Mouse (Mus musculus) ES-Bruce4 (cell line): ENCODE measurements around the gene Cfap20. TPM values are rescaled to one million over a fixed set of nuclear protein-coding genes. Genes with fewer than 3 reads are reported as not detected.
"Not testable (repeated sequence)": the region's sequence is repeated elsewhere in the genome, so short reads cannot be mapped to it uniquely, and the experiment has no call there.

Experiments used
- H3K27ac ChIP-seq: 2 replicates; pipeline ENCODE4 v1.5.1; 2012; ENCODE audit warnings: low read length, inconsistent platforms; ENCODE audit not compliant: insufficient read depth
- H3K27me3 ChIP-seq: 2 replicates; pipeline ENCODE4 v1.6.1; 2012; ENCODE audit warnings: mild to moderate bottlenecking, low read length, inconsistent platforms; ENCODE audit not compliant: control insufficient read depth, poor library complexity, insufficient read depth, severe bottlenecking
- H3K36me3 ChIP-seq: 2 replicates; pipeline ENCODE4 v1.6.1; 2012; ENCODE audit warnings: inconsistent platforms, mild to moderate bottlenecking, low read length, moderate library complexity; ENCODE audit not compliant: control insufficient read depth, poor library complexity, insufficient read depth, severe bottlenecking
- H3K4me1 ChIP-seq: one replicate; pipeline ENCODE4 v1.8.1; 2011; ENCODE audit warnings: low read length; ENCODE audit not compliant: control insufficient read depth, insufficient read depth
- H3K4me3 ChIP-seq: 2 replicates; pipeline ENCODE4 v1.5.1; 2011; ENCODE audit warnings: low read depth, mild to moderate bottlenecking, low read length
- H3K9ac ChIP-seq: 2 replicates; pipeline ENCODE4 v1.6.1; 2012; ENCODE audit warnings: low read depth, mild to moderate bottlenecking, inconsistent platforms; ENCODE audit not compliant: poor library complexity, severe bottlenecking
- H3K9me3 ChIP-seq: replicated peaks from 2 replicates; pipeline ENCODE4 v1.6.1; 2012; ENCODE audit warnings: mild to moderate bottlenecking, low read length, inconsistent platforms; ENCODE audit not compliant: control insufficient read depth, poor library complexity, insufficient read depth, severe bottlenecking
- CTCF ChIP-seq: IDR thresholded peaks from one replicate; pipeline ENCODE4 v1.8.1; 2011; ENCODE audit warnings: low read depth, low read length
- EP300 ChIP-seq: IDR thresholded peaks from 2 replicates; pipeline ENCODE4 v1.6.1; 2011; ENCODE audit warnings: low read depth, low read length; ENCODE audit not compliant: insufficient read depth
- POLR2A ChIP-seq: IDR thresholded peaks from one replicate; pipeline ENCODE4 v1.8.1; 2011; ENCODE audit warnings: low read length; ENCODE audit not compliant: insufficient read depth
- polyA plus RNA-seq: library from polyadenylated mRNA; stranded (reverse); fragments of >200 nt; gene quantifications from 2 replicates; pipeline ENCODE4 v1.2.4, GENCODE M21; 2011; ENCODE audit warnings: low read depth; ENCODE audit not compliant: missing spikeins, insufficient read depth, insufficient read length

Gene Cfap20
- polyA plus RNA-seq, 1 experiment, result 132 TPM

- no peak overlapping the region for H3K9ac ChIP-seq
- TF ChIP-seq CTCF, result no peak
- H3K9me3 ChIP-seq, result no peaks in the 10 kb centered on the region
Measured at GRCm38 (mm10) chr8:95384501-95384900, 50.2 kb downstream of the Cfap20 start.

DNA sequence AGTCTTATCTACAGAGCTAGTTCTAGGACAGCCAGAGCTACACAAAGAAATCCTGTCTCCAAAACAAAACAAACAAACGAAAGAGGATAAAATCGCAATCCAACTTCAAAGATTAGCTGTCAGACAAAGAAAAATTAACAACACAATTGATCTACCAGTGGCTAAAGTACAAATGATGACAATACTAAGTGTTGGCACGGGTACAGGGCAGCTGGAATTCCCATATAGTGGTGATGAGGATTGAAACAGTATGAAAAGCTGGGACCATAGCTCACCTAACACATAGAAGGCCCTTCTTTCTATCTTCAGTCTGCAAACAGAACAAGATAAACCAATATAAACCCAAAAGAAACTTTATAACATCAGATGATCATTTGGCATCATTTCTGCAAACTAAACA, 53.1 kb downstream of the Cfap20 start:
- H3K9ac ChIP-seq, result no peak overlapping the region
- H3K27me3 ChIP-seq, result no peaks in the 10 kb centered on the region
- no peak for TF ChIP-seq POLR2A
- no peak for TF ChIP-seq EP300
- TF ChIP-seq CTCF, result no peak
- no peaks in the 10 kb centered on the region for H3K36me3 ChIP-seq
- no peaks in the 10 kb centered on the region for H3K4me1 ChIP-seq
- no peaks in the 10 kb centered on the region for H3K9me3 ChIP-seq
- no peak overlapping the region for H3K27ac ChIP-seq
- no peak overlapping the region for H3K4me3 ChIP-seq

More at GRCm38 (mm10) chr8:95384501-95384900, 50.2 kb downstream of the Cfap20 start:
- Histone ChIP-seq H3K4me3 (no peak overlapping the region), H3K36me3 (no peaks in the 10 kb centered on the region), H3K27me3 (no peaks in the 10 kb centered on the region), H3K4me1 (no peaks in the 10 kb centered on the region), H3K27ac (no peak overlapping the region)

DNA sequence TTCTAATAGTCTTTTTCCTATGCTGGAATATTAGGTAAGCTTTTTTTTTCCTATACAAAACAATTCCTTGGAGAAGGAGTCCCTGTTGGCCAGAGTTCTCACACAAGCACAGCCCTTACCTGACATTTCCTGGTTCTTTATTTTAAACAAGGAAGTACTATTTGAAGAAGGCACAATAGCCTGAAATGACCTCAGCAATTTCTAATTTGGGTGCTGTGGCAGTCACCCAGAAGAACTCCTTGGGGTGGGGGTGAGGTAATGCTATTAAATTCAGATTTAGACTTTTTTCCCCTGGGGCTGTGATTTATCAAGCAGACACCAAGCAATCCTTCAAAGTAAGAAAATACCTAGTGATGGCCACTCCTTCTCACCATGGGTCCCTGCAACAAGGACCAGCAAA, 53.7 kb downstream of the Cfap20 start:
- no peaks in the 10 kb centered on the region for H3K27me3 ChIP-seq
- H3K4me3 ChIP-seq, result no peak overlapping the region
- no peaks in the 10 kb centered on the region for H3K36me3 ChIP-seq
- no peaks in the 10 kb centered on the region for H3K9me3 ChIP-seq
- TF ChIP-seq POLR2A (no peak), EP300 (no peak), CTCF (no peak)
- H3K27ac ChIP-seq, result no peak overlapping the region
- no peaks in the 10 kb centered on the region for H3K4me1 ChIP-seq
- no peak overlapping the region for H3K9ac ChIP-seq

DNA sequence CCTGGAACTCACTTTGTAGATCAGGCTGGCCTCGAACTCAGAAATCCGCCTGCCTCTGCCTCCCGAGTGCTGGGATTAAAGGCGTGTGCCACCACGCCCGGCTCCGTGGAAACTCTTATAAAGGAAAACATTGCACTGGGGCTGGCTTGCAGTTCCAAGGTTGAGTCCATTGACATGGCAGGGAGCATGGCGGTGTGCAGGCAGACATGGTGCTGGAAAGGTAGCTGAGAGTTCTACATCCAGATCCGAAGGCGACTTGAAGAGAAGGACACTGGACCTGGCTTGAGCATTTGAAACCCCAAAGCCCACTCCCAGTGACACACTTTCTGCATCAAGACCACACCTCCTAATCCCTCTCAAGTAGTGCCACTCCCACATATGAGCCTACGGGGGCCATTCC, 55.7 kb downstream of the Cfap20 start:
- not testable (repeated sequence) for H3K4me1 ChIP-seq, H3K4me3 ChIP-seq, H3K9ac ChIP-seq, H3K27ac ChIP-seq, H3K27me3 ChIP-seq, H3K9me3 ChIP-seq, H3K36me3 ChIP-seq

DNA sequence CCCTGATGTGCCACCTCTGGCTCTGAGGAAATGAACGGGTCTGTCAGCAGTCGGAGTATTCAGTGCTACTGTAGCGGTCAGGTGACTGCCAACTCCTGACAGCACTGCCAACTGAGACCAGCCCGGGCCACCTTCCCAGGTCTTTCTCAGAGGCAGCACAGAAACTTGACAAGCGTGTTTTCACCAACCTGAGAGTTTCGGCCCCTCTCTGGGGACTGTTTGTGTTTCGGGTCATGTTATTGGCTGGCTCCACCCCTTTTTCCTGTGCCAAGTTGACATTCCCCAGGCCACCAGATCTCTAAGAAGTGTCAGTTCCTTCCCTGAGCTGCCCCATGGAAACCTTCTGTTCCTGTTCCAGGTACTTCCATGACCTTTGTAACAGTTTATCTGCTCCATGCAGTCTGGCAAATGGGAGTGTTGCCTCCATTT, 56.8 kb downstream of the Cfap20 start:
- H3K36me3 ChIP-seq, result no peaks in the 10 kb centered on the region
- H3K9me3 ChIP-seq, result no peaks in the 10 kb centered on the region
- H3K9ac ChIP-seq, result no peak overlapping the region
- TF ChIP-seq CTCF (no peak), POLR2A (no peak), EP300 (no peak)
- H3K27ac ChIP-seq, result no peak overlapping the region
- H3K4me3 ChIP-seq, result no peak overlapping the region
- no peaks in the 10 kb centered on the region for H3K27me3 ChIP-seq
- H3K4me1 ChIP-seq, result no peaks in the 10 kb centered on the region

DNA sequence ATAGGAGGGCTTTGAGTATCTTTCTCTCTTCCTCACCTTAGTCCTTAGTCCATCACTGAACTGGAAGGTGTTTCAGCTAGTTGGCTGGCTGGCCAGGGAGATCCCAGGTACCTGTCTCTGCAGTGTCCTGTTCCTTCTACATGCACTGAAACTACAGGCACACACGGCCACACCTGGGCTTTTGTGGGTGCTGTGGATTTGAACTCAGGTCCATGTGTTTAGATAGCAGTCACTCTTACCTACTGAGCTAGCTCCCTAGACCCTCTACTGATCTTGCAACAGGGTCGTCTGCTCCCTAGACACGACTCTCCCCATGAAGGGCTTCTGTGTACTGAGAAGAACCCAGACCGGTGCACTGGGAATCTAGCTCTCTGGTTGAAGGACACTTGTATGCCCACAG, 57.6 kb downstream of the Cfap20 start:
- H3K9ac ChIP-seq, result no peak overlapping the region
- no peaks in the 10 kb centered on the region for H3K36me3 ChIP-seq
- no peaks in the 10 kb centered on the region for H3K9me3 ChIP-seq
- no peak overlapping the region for H3K27ac ChIP-seq
- H3K4me3 ChIP-seq, result no peak overlapping the region
- TF ChIP-seq POLR2A, result no peak
- no peak for TF ChIP-seq CTCF
- TF ChIP-seq EP300, result no peak
- peaks cover under 1% of the 10 kb centered on the region for H3K4me1 ChIP-seq
- no peaks in the 10 kb centered on the region for H3K27me3 ChIP-seq
